Mouse (Mus musculus): ENCODE data around the gene Cerk. TPM values are rescaled to one million over a fixed set of nuclear protein-coding genes. Genes with fewer than 3 reads are reported as not detected.
"Not testable (repeated sequence)": the region's sequence is repeated elsewhere in the genome, so short reads cannot be mapped to it uniquely, and the experiment has no call there.

Gene Cerk
- total RNA-seq (2021) = 10 to 100 TPM; 29.2 to 32.0 TPM
- long read RNA-seq, experiment 1, full-length matches to known transcripts = 11 of 20 reads
- long read RNA-seq, experiment 1, partial matches to known transcripts = 3 of 20 reads
- long read RNA-seq, experiment 1, other reads (novel, unspliced or antisense) = 6 of 20 reads
- long read RNA-seq, experiment 2, full-length matches to known transcripts = 1 of 7 reads
- long read RNA-seq, experiment 2, partial matches to known transcripts = 1 of 7 reads
- long read RNA-seq, experiment 2, other reads (novel, unspliced or antisense) = 5 of 7 reads

- peak; percentile 91 to 92 for DNase-seq
Observed at GRCm38 (mm10) chr15:86185689-86186569, at the start of gene Cerk. Cerk (minus strand) TSS chr15:86186141.

- DNase-seq = peak; percentile 65 to 86
Observed at GRCm38 (mm10) chr15:86234517-86235441, 48.8 kb upstream of the Cerk start.

- DNase-seq = no peak
Observed at GRCm38 (mm10) chr15:86234001-86234400, 48.1 kb upstream of the Cerk start.

GRCm38 (mm10) chr15:86231831-86232512 is 46.0 kb upstream of the Cerk start:
- DNase-seq = no peak

- DNase-seq = no peak
Observed at GRCm38 (mm10) chr15:86231170-86231569, 45.2 kb upstream of the Cerk start.

- DNase-seq = no peak
Observed at GRCm38 (mm10) chr15:86229623-86230022, 43.7 kb upstream of the Cerk start.

- DNase-seq = no peak
Observed at GRCm38 (mm10) chr15:86229088-86229487, 43.1 kb upstream of the Cerk start.

- peak; percentile 65 to 71 for DNase-seq
Observed at GRCm38 (mm10) chr15:86228186-86228585, 42.2 kb upstream of the Cerk start.

- no peak for DNase-seq
Observed at GRCm38 (mm10) chr15:86226968-86227367, 41.0 kb upstream of the Cerk start.

- DNase-seq = no peak
Observed at GRCm38 (mm10) chr15:86226221-86226620, 40.3 kb upstream of the Cerk start.

GRCm38 (mm10) chr15:86224972-86225551 is 39.1 kb upstream of the Cerk start:
- peak in 1 of 2 experiments; percentile 71 for DNase-seq

- not testable (repeated sequence) for DNase-seq
Observed at GRCm38 (mm10) chr15:86221901-86222300, 36.0 kb upstream of the Cerk start.

GRCm38 (mm10) chr15:86221369-86221768 is 35.4 kb upstream of the Cerk start:
- no peak for DNase-seq

GRCm38 (mm10) chr15:86220715-86221114 is 34.8 kb upstream of the Cerk start:
- peak in 1 of 2 experiments; percentile 41 for DNase-seq

GRCm38 (mm10) chr15:86220229-86220630 is 34.3 kb upstream of the Cerk start:
- DNase-seq = peak; percentile 62 to 85

GRCm38 (mm10) chr15:86219534-86220228 is 33.7 kb upstream of the Cerk start:
- DNase-seq = no peak

GRCm38 (mm10) chr15:86216641-86217040 is 30.7 kb upstream of the Cerk start:
- peak in 1 of 2 experiments; percentile 34 for DNase-seq

- DNase-seq = no peak
Observed at GRCm38 (mm10) chr15:86214549-86215201, 28.7 kb upstream of the Cerk start.

- peak; percentile 94 to 97 for DNase-seq
Observed at GRCm38 (mm10) chr15:86213753-86214548, 28.0 kb upstream of the Cerk start, which contains the start of gene Tbc1d22a. Tbc1d22a (plus strand) TSS chr15:86214459.
